Mouse (Mus musculus) MEL (cell line): ENCODE results near the gene Setd6.

ENCODE experiments used
- BHLHE40 ChIP-seq: IDR thresholded peaks from 2 replicates; pipeline ENCODE4 v1.6.1; 2012; ENCODE audit warnings: low read depth, mild to moderate bottlenecking, inconsistent platforms, low read length, improper control_type of control experiment, borderline replicate concordance
- CTCF ChIP-seq, 3 experiments: IDR thresholded peaks in 2 of 3; conservative IDR thresholded peaks in 1 of 3; 2 replicates each; pipeline ENCODE4 v1.5.1; 2011 to 2012; ENCODE audit warnings: low read length in 3 of 3, low read depth in 2 of 3, mild to moderate bottlenecking in 2 of 3, improper control_type of control experiment in 1 of 3, inconsistent platforms in 1 of 3, mixed read lengths in 1 of 3, moderate library complexity in 1 of 3; ENCODE audit not compliant: control insufficient read depth in 1 of 3, insufficient read depth in 1 of 3, poor library complexity in 1 of 3, severe bottlenecking in 1 of 3
- ELF1 ChIP-seq: IDR thresholded peaks from 2 replicates; pipeline ENCODE4 v1.6.1; 2014; ENCODE audit warnings: low read depth, mild to moderate bottlenecking, inconsistent platforms, low read length, improper control_type of control experiment, moderate library complexity
- GABPA ChIP-seq: IDR thresholded peaks from 2 replicates; pipeline ENCODE4 v1.6.1; 2012; ENCODE audit warnings: low read depth, mild to moderate bottlenecking, inconsistent platforms, low read length, improper control_type of control experiment, moderate library complexity
- KAT2A ChIP-seq: conservative IDR thresholded peaks from 2 replicates; pipeline ENCODE4 v1.6.1; 2012; ENCODE audit warnings: low read depth, low read length, improper control_type of control experiment, inconsistent platforms
- MAFK ChIP-seq: IDR thresholded peaks from 2 replicates; pipeline ENCODE4 v1.6.1; 2011; ENCODE audit warnings: low read depth, mild to moderate bottlenecking, low read length, improper control_type of control experiment, borderline replicate concordance
- POLR2A ChIP-seq, 2 experiments: IDR thresholded peaks; 2 replicates each; pipeline ENCODE4 v1.6.1; 2011 to 2012; ENCODE audit warnings: low read length in 2 of 2, mild to moderate bottlenecking in 2 of 2, control low read depth in 1 of 2, improper control_type of control experiment in 1 of 2, low read depth in 1 of 2, moderate library complexity in 1 of 2; ENCODE audit not compliant: control insufficient read depth in 1 of 2, insufficient read depth in 1 of 2, poor library complexity in 1 of 2
- POLR2AphosphoS5 ChIP-seq: IDR thresholded peaks from 2 replicates; pipeline ENCODE4 v1.6.1; 2012; ENCODE audit warnings: low read depth, borderline replicate concordance, mild to moderate bottlenecking, inconsistent platforms, low read length, moderate library complexity, mixed read lengths
- RAD21 ChIP-seq: IDR thresholded peaks from 2 replicates; pipeline ENCODE4 v1.6.1; 2011; ENCODE audit warnings: mild to moderate bottlenecking, low read depth, low read length, improper control_type of control experiment
- ZMIZ1 ChIP-seq: IDR thresholded peaks from 2 replicates; pipeline ENCODE4 v1.6.1; 2012; ENCODE audit warnings: low read depth, mild to moderate bottlenecking, inconsistent platforms, low read length, improper control_type of control experiment, moderate library complexity

GRCm38 (mm10) chr8:95677591-95678023 lies 38.1 kb upstream of the Setd6 start:
- TF ChIP-seq KAT2A (no peak), CTCF (IDR thresholded peaks at IDR 0.05 in 2 of 3, conservative IDR thresholded peaks at IDR 0.05 in 1 of 3; ENCODE audit: control insufficient read depth in 1 of 3, insufficient read depth in 1 of 3, low read depth in 2 of 3, low read length in 3 of 3, poor library complexity in 1 of 3, severe bottlenecking in 1 of 3) (no peak), MAFK (no peak), GABPA (no peak), ELF1 (no peak), RAD21 (no peak), BHLHE40 (no peak), ZMIZ1 (no peak), POLR2AphosphoS5 (no peak), POLR2A (IDR thresholded peaks at IDR 0.05; ENCODE audit: control insufficient read depth in 1 of 2, insufficient read depth in 1 of 2, low read depth in 1 of 2, low read length in 2 of 2, poor library complexity in 1 of 2) (no peak)
